Comparison of ENCODE assay signal across 23 mouse cellular contexts in the genomic region with DNA sequence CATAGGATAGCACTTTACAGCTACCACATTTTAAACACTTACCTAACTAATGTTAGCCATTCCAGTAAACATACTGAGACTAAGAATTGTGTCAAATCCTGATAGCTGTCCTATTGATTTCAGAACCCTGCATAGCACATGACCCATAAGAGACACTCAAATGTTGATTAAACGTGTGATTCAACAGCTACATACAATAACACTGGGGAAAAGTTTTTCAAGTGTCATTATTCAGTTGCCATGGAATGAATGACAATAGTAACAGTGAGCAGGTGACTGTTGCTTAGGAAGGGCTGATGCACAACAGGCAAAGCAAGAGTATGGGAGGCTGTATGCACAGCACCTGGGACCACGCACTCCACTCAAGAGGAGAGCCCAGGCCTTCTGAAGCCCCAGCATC. TPM values are rescaled to one million over a fixed set of nuclear protein-coding genes. Genes with fewer than 3 reads are reported as not detected.
DNase-seq lines count a peak whose midpoint lies in the region; ATAC-seq and TF ChIP-seq lines count a peak whose summit lies in the region.
"Had no signal": no experiment of that assay in that cellular context is flagged by ENCODE, and none has a peak within 500 bp of the region (broad histone marks: within the 10 kb centered on the region; RNA-seq: fewer than 3 reads in every experiment).

A gene (plus strand): TSS at position 301 of the 400 bp plus-strand sequence.

- no peak for TF ChIP-seq CTCF in lung, postnatal 0 days (IDR thresholded peaks at IDR 0.05)

- H3K27me3 ChIP-seq in lung, postnatal 0 days (replicated peaks; ENCODE audit: insufficient read depth, low read length), result no peaks in the 10 kb centered on the region
- no peaks in the 10 kb centered on the region for H3K27me3 ChIP-seq in midbrain, embryonic 11.5 days (ENCODE audit: control insufficient read depth, insufficient read depth, low read length)
- no peaks in the 10 kb centered on the region for H3K27me3 ChIP-seq in midbrain, embryonic 16.5 days (ENCODE audit: control insufficient read depth, insufficient read depth, low read depth, low read length)
- H3K27me3 ChIP-seq: CH12.LX, Patski had no signal

- no peak within 1 kb of the TSS for H3K9ac ChIP-seq in lung, postnatal 0 days (replicated peaks; ENCODE audit: low read depth)
- H3K9ac ChIP-seq in midbrain, embryonic 11.5 days (ENCODE audit: low read length), result no peak within 1 kb of the TSS
- no peak within 1 kb of the TSS for H3K9ac ChIP-seq in midbrain, embryonic 16.5 days (ENCODE audit: low read depth, low read length)

- H3K4me1 ChIP-seq in lung, postnatal 0 days (ENCODE audit: insufficient read depth, low read depth, low read length), result no peaks in the 10 kb centered on the region
- no peaks in the 10 kb centered on the region for H3K4me1 ChIP-seq in midbrain, embryonic 11.5 days (ENCODE audit: control insufficient read depth, insufficient read depth, low read length)
- H3K4me1 ChIP-seq in midbrain, embryonic 16.5 days (ENCODE audit: control insufficient read depth, insufficient read depth, low read length), result no peaks in the 10 kb centered on the region

- ATAC-seq in lung, postnatal 0 days, result no peak
- no peak for ATAC-seq in midbrain, embryonic 11.5 days (ENCODE audit: low FRiP score)
- ATAC-seq in midbrain, embryonic 16.5 days, result no peak
- ATAC-seq: activated CD4-positive, CD25-positive, alpha-beta regulatory T cell, adult 4 months; CD4-positive, CD25-positive, alpha-beta regulatory T cell, adult 4 months; Patski had no signal

- no peak for TF ChIP-seq EP300 in lung, postnatal 0 days (IDR thresholded peaks at IDR 0.05)

- DNase-seq in lung, adult 18-20 months, result peak; percentile 3 to 7
- no peak for DNase-seq in lung, postnatal 10 days
- no peak for DNase-seq in lung, postnatal 0 days (ENCODE audit: low spot score)
- no peak for DNase-seq in lung, postnatal 4 days
- peak; percentile 47 for DNase-seq in midbrain, embryonic 11.5 days (ENCODE audit: low spot score, missing footprints)
- DNase-seq: adrenal gland, adult 2 months; adrenal gland, adult 8-10 months; adrenal gland, postnatal 10 days; adrenal gland, postnatal 14 days; adrenal gland, postnatal 25 days; adrenal gland, postnatal 36 days; B cell, adult 2 months; cerebellum, adult 11 months; cerebellum, adult 11-12 months; cerebellum, adult 18-20 months had no signal

- no peak within 1 kb of the TSS for H3K4me2 ChIP-seq in lung, postnatal 0 days (replicated peaks; ENCODE audit: low read depth, low read length)
- no peak within 1 kb of the TSS for H3K4me2 ChIP-seq in midbrain, embryonic 11.5 days
- H3K4me2 ChIP-seq in midbrain, embryonic 16.5 days (ENCODE audit: low read length), result no peak within 1 kb of the TSS

- 46% methylated on average over 2 of the region's 2 CpGs for WGBS in lung, postnatal 0 days
- WGBS in midbrain, embryonic 11.5 days, result 94% methylated on average over 2 of the region's 2 CpGs
- 89% methylated on average over 2 of the region's 2 CpGs for WGBS in midbrain, embryonic 16.5 days

- no peak within 1 kb of the TSS for H3K27ac ChIP-seq in lung, postnatal 0 days (ENCODE audit: low read length)
- no peak within 1 kb of the TSS for H3K27ac ChIP-seq in midbrain, embryonic 11.5 days (ENCODE audit: low read depth, low read length)
- H3K27ac ChIP-seq in midbrain, embryonic 16.5 days (ENCODE audit: low read length), result no peak within 1 kb of the TSS

- no peak within 1 kb of the TSS for H3K4me3 ChIP-seq in lung, postnatal 0 days (ENCODE audit: low read depth, low read length)
- no peak within 1 kb of the TSS for H3K4me3 ChIP-seq in midbrain, embryonic 11.5 days (ENCODE audit: low read depth, low read length)
- no peak within 1 kb of the TSS for H3K4me3 ChIP-seq in midbrain, embryonic 16.5 days (ENCODE audit: low read depth, low read length)

- H3K36me3 ChIP-seq in lung, postnatal 0 days (ENCODE audit: insufficient read depth, low read length), result no peaks in the 10 kb centered on the region
- no peaks in the 10 kb centered on the region for H3K36me3 ChIP-seq in midbrain, embryonic 11.5 days (ENCODE audit: control insufficient read depth, insufficient read depth, low read length)
- H3K36me3 ChIP-seq in midbrain, embryonic 16.5 days (ENCODE audit: control insufficient read depth, insufficient read depth, low read length), result no peaks in the 10 kb centered on the region
- H3K36me3 ChIP-seq: G1E had no signal

- no peaks in the 10 kb centered on the region for H3K9me3 ChIP-seq in lung, postnatal 0 days (ENCODE audit: low read length)
- H3K9me3 ChIP-seq in midbrain, embryonic 11.5 days (ENCODE audit: control insufficient read depth, low read length), result no peaks in the 10 kb centered on the region
- no peaks in the 10 kb centered on the region for H3K9me3 ChIP-seq in midbrain, embryonic 16.5 days (replicated peaks; ENCODE audit: control insufficient read depth, low read length, poor library complexity, severe bottlenecking)
- H3K9me3 ChIP-seq: G1E had no signal

RNA-seq across cellular contexts. Expression of the gene that starts here (rescaled TPM):
- polyA plus RNA-seq in lung, postnatal 0 days (2015; fragmentation: Nextera tagmentation; extraction: Ambion mirVana), result 11.6 and 17.4 TPM in 2 replicates
- not detected in 2 replicates for polyA plus RNA-seq in midbrain, embryonic 11.5 days (2014; fragmentation: Nextera tagmentation; extraction: Ambion mirVana)
- polyA plus RNA-seq in midbrain, embryonic 16.5 days (2015; fragmentation: Nextera tagmentation; extraction: Ambion mirVana), result not detected in 2 replicates
- polyA plus RNA-seq: activated CD4-positive, CD25-positive, alpha-beta regulatory T cell, adult 4 months; adrenal gland, adult 2 months; brain, embryonic 14.5 days; C2C12; CD4-positive, CD25-positive, alpha-beta regulatory T cell, adult 4 months; G1E; Patski had no signal

Comparison
In these comparisons a context has a peak if more than half of its experiments do, and no peak if none do; other contexts are left out.
1. RNA of the gene that starts here (polyA plus RNA-seq): 11.6 to 17.4 TPM in lung, postnatal 0 days; not detected in midbrain, embryonic 11.5 days and not detected in midbrain, embryonic 16.5 days; every median in the first group is over 10 times any median in the second.
2. DNase-seq: peak in lung, adult 18-20 months (2 of 2); none in lung, postnatal 10 days (single experiment), lung, postnatal 0 days (single experiment) and lung, postnatal 4 days (0 of 2).
3. Peak in DNase-seq in midbrain, embryonic 11.5 days; RNA of the gene not detected or under 1 TPM.